Mouse (Mus musculus) megakaryocyte, embryonic 14.5 days (primary cell): ENCODE measurements around the gene Usp12. TPM values are rescaled to one million over a fixed set of nuclear protein-coding genes. Genes with fewer than 3 reads are reported as not detected.

Source experiments
- H3K27me3 ChIP-seq: replicated peaks from 2 replicates; pipeline ENCODE3; 2012; ENCODE audit warnings: inconsistent platforms
- H3K36me3 ChIP-seq: replicated peaks from 2 replicates; pipeline ENCODE3; 2012; ENCODE audit warnings: low read length, inconsistent platforms, mixed read lengths
- H3K4me1 ChIP-seq: 2 replicates; pipeline ENCODE4 v1.6.1; 2012; ENCODE audit warnings: inconsistent platforms
- H3K4me3 ChIP-seq: replicated peaks from 2 replicates; pipeline ENCODE3; 2012; ENCODE audit warnings: moderate library complexity, mild to moderate bottlenecking, inconsistent platforms
- H3K9me3 ChIP-seq: 2 replicates; pipeline ENCODE4 v1.6.1; 2012; ENCODE audit warnings: inconsistent platforms
- FLI1 ChIP-seq: IDR thresholded peaks from 2 replicates; pipeline ENCODE4 v1.6.1; 2012; ENCODE audit warnings: low read length, inconsistent platforms, mixed read lengths
- GATA1 ChIP-seq: IDR thresholded peaks from 3 replicates; pipeline ENCODE4 v1.6.1; 2012; ENCODE audit warnings: mixed read lengths, low read length, inconsistent platforms, borderline replicate concordance
- polyA plus RNA-seq: library from polyadenylated mRNA; stranded (reverse); fragments of >175 nt; gene quantifications from 2 replicates; pipeline ENCODE4 v1.2.3, GENCODE M21; 2012; ENCODE audit warnings: low replicate concordance; ENCODE audit not compliant: insufficient read depth

The Usp12 gene
- polyA plus RNA-seq, 1 experiment = 3.6 TPM

DNA sequence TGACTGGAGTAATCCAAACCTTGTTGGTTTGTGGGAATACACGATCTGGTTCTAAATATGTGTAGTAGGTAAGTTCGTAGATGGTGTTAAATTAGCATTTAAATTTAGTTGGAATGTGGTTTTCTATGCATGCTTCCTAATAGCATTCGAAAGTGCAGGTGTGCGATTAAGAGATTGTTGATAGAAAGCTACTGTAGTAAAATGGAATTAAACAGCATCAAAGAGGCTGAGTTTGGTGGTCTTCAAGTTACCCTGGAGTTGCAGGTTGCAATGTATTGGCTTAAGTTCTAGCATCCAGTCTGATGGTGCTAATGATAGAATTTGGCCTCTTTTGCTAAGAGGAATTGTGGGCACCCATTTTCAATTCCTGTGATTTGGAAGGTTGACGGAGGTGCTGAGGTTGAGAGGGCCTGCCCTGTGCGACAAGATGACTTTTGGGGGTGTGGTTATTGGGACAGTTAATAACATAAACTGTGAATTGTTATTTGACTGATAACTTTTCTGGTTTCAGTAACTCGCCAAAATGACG, 38.9 kb upstream of the Usp12 start:
- Histone ChIP-seq H3K9me3 (no peaks in the 10 kb centered on the region), H3K36me3 (peaks cover 54% of the 10 kb centered on the region), H3K27me3 (no peaks in the 10 kb centered on the region), H3K4me1 (peaks cover 45% of the 10 kb centered on the region), H3K4me3 (peak overlapping the region; percentile 98)
- TF ChIP-seq GATA1 = no peak
- TF ChIP-seq FLI1 = no peak

- H3K4me3 ChIP-seq = peak within 1 kb of the TSS; percentile 98
- peaks cover 49% of the 10 kb centered on the region for H3K36me3 ChIP-seq
- peaks cover 45% of the 10 kb centered on the region for H3K4me1 ChIP-seq
- TF ChIP-seq FLI1 (no peak), GATA1 (no peak)
- no peaks in the 10 kb centered on the region for H3K9me3 ChIP-seq
- H3K27me3 ChIP-seq = no peaks in the 10 kb centered on the region
Measured at GRCm38 (mm10) chr5:146832769-146833448, 38.1 kb upstream of the Usp12 start, which contains the start of gene Rpl21. Rpl21 (plus strand) TSS chr5:146832890.

GRCm38 (mm10) chr5:146832435-146832768, 37.6 kb upstream of the Usp12 start:
- H3K36me3 ChIP-seq = peaks cover 45% of the 10 kb centered on the region
- H3K4me1 ChIP-seq = peaks cover 45% of the 10 kb centered on the region
- H3K4me3 ChIP-seq = peak overlapping the region; percentile 98
- no peaks in the 10 kb centered on the region for H3K9me3 ChIP-seq
- no peaks in the 10 kb centered on the region for H3K27me3 ChIP-seq
- TF ChIP-seq GATA1 (0 out of 3 replicates have a peak, but pooled peaks have one; percentile 19), FLI1 (no peak)

DNA sequence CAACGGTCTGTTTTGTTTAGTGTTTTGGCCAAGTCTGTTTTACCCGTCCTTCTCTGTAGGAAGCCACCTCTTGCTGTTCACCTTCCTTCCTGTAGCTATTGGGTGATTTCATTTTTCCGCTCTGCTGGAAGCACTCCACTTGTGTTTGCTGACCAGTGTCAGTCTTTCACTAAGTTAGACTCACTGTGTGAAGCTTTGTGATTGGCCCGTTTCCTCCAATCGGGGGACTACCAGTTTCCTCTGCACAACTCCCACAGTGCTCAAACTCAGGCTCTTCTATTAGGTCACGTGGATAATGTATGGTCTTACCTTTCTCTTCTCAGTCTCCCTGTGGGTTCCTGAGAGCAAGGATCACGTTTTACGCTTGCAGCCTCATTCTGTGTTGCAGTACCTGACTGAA, 34.7 kb upstream of the Usp12 start:
- peak overlapping the region; percentile 38 for H3K4me3 ChIP-seq

GRCm38 (mm10) chr5:146823005-146823404, 28.2 kb upstream of the Usp12 start:
- H3K27me3 ChIP-seq = no peaks in the 10 kb centered on the region
- no peaks in the 10 kb centered on the region for H3K9me3 ChIP-seq
- H3K4me1 ChIP-seq = peaks cover 21% of the 10 kb centered on the region
- no peak overlapping the region for H3K4me3 ChIP-seq
- H3K36me3 ChIP-seq = no peaks in the 10 kb centered on the region
- no peak for TF ChIP-seq GATA1
- TF ChIP-seq FLI1 = no peak

More for the DNA sequence above, 34.7 kb upstream of the Usp12 start:
- no peaks in the 10 kb centered on the region for H3K9me3 ChIP-seq
- H3K27me3 ChIP-seq = no peaks in the 10 kb centered on the region
- TF ChIP-seq GATA1 (no peak), FLI1 (no peak)
- peaks cover 16% of the 10 kb centered on the region for H3K36me3 ChIP-seq
- peaks cover 34% of the 10 kb centered on the region for H3K4me1 ChIP-seq

DNA sequence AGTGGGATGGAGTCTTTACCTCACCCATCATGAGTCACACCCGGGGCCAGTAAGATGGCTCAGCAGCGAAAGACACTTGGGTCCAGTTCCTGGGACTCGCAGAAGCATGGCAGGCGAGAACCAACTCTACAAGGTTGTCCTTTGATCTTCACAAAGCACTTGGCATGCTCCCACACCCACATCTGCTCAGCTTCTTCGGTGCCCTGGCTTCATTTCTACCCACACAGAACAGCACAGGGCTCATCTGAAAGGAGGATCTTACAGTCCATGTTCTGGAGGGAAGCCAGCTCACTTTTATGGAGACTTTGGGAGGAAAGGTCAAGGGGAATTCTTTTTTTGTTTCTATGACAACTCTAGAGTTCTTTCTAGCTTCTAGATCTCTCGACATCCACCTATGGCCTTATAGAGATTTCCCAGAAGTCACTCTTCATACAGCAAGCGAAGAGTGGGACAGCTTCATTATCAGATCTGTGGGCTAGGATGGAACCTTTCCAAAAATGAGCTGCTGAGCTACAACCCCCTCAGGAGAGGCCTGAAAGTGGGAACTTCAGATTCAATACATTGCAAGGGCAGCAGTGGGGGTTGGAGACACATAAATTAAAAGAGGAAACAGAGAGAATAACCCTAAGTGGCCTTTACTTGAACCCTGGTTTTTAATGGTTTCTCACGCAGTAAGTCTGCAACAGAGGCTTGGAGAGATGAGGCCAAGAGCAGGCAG, 24.3 kb upstream of the Usp12 start:
- Histone ChIP-seq H3K9me3 (peaks cover 9% of the 10 kb centered on the region; the same call in 1 of the 2 replicates), H3K36me3 (peaks cover 3% of the 10 kb centered on the region)
- TF ChIP-seq GATA1 (no peak), FLI1 (no peak)

GRCm38 (mm10) chr5:146817583-146817982, 22.8 kb upstream of the Usp12 start:
- TF ChIP-seq FLI1 (no peak), GATA1 (no peak)
- H3K4me3 ChIP-seq = no peak overlapping the region
- H3K27me3 ChIP-seq = no peaks in the 10 kb centered on the region
- H3K36me3 ChIP-seq = peaks cover 3% of the 10 kb centered on the region
- peaks cover 14% of the 10 kb centered on the region for H3K9me3 ChIP-seq
- peaks cover 19% of the 10 kb centered on the region for H3K4me1 ChIP-seq

More for the DNA sequence above, 24.3 kb upstream of the Usp12 start:
- no peaks in the 10 kb centered on the region for H3K27me3 ChIP-seq
- H3K4me3 ChIP-seq = no peak overlapping the region
- peaks cover 23% of the 10 kb centered on the region for H3K4me1 ChIP-seq

- Histone ChIP-seq H3K9me3 (peaks cover 18% of the 10 kb centered on the region), H3K27me3 (no peaks in the 10 kb centered on the region), H3K4me1 (peaks cover 17% of the 10 kb centered on the region), H3K36me3 (peaks cover 3% of the 10 kb centered on the region), H3K4me3 (no peak overlapping the region)
- TF ChIP-seq FLI1 (no peak), GATA1 (no peak)
Measured at GRCm38 (mm10) chr5:146815394-146815793, 20.6 kb upstream of the Usp12 start.

DNA sequence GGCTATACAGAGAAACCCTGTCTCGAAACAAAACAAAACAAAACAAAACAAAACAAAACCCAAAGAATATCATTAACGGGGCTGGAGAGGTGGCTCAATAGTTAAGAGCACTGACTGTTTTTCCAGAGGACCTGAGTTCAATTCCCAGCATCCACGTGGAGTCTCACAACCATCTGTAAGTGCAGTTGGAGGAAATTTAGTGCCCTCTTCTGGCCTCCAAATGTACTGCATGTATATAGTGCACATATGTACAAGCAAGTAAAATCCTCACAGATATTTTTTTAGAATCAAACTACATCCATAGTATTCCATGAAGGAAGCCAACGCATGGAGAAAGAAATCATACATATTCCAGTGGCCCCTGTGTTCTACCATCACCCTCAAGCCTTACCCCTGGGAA, 18.6 kb upstream of the Usp12 start:
- H3K36me3 ChIP-seq = peaks cover 3% of the 10 kb centered on the region
- peaks cover 2% of the 10 kb centered on the region for H3K27me3 ChIP-seq
- peaks cover 18% of the 10 kb centered on the region for H3K9me3 ChIP-seq
- no peak overlapping the region for H3K4me3 ChIP-seq
- TF ChIP-seq GATA1 = no peak
- no peak for TF ChIP-seq FLI1
- H3K4me1 ChIP-seq = peaks cover 24% of the 10 kb centered on the region

- H3K27me3 ChIP-seq = peaks cover 3% of the 10 kb centered on the region
- TF ChIP-seq FLI1 (no peak), GATA1 (no peak)
- peaks cover 26% of the 10 kb centered on the region for H3K4me1 ChIP-seq
- H3K9me3 ChIP-seq = peaks cover 18% of the 10 kb centered on the region
- H3K4me3 ChIP-seq = no peak overlapping the region
- H3K36me3 ChIP-seq = peaks cover 3% of the 10 kb centered on the region
Measured at GRCm38 (mm10) chr5:146812866-146813265, 18.1 kb upstream of the Usp12 start.

- Histone ChIP-seq H3K4me3 (no peak overlapping the region), H3K9me3 (peaks cover 10% of the 10 kb centered on the region), H3K4me1 (peaks cover 26% of the 10 kb centered on the region), H3K36me3 (no peaks in the 10 kb centered on the region), H3K27me3 (peaks cover 3% of the 10 kb centered on the region)
- TF ChIP-seq FLI1 = no peak
- no peak for TF ChIP-seq GATA1
Measured at GRCm38 (mm10) chr5:146809951-146810350, 15.1 kb upstream of the Usp12 start.
